Mouse (Mus musculus): ENCODE data around the gene Egf. TPM values are rescaled to one million over a fixed set of nuclear protein-coding genes. Genes with fewer than 3 reads are reported as not detected.

The Egf gene
- polyA plus RNA-seq, 1 experiment from 2014 or later: 1.7 TPM

DNA sequence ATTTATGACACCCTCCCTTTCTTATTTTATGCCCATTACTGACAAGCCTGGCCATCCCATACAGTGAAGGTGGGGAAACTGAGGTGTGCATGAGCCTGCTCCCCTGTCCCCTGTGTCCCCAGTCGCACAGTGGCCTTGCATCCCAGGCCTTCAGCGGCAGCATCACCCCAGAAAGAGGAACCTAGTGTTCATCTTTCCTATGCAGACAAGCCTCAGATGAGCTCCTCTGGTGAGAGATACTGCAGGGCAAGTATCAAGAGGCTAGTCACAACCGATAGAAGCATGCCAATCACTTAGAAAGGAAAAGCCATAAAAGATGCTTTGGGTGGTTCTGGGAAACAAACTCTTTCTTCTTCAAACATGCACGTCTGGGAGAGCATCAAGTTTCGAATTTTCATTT, 25.2 kb downstream of the Egf start:
- Histone ChIP-seq H3K4me1 (ENCODE audit: control insufficient read depth, insufficient read depth, low read length) (no peaks in the 10 kb centered on the region), H3K27me3 (ENCODE audit: control insufficient read depth, insufficient read depth, low read length) (no peaks in the 10 kb centered on the region), H3K27ac (ENCODE audit: low read depth, low read length) (no peak overlapping the region), H3K9ac (ENCODE audit: low read length) (no peak overlapping the region), H3K9me3 (ENCODE audit: control insufficient read depth, low read length) (no peaks in the 10 kb centered on the region), H3K4me3 (ENCODE audit: low read depth, low read length) (no peak overlapping the region), H3K36me3 (ENCODE audit: control insufficient read depth, insufficient read depth, low read length) (no peaks in the 10 kb centered on the region), H3K4me2 (ENCODE audit: low read depth) (no peak overlapping the region)
- no peak for ATAC-seq (ENCODE audit: insufficient read depth, low FRiP score, low TSS enrichment)
- WGBS: 81% methylated on average over 5 of the region's 5 CpGs
- no peak for DNase-seq (ENCODE audit: low spot score)

GRCm38 (mm10) chr3:129725592-129725991, 29.5 kb downstream of the Egf start:
- Histone ChIP-seq H3K4me3 (ENCODE audit: low read depth, low read length) (peak overlapping the region; percentile 35), H3K9me3 (ENCODE audit: control insufficient read depth, low read length) (no peaks in the 10 kb centered on the region), H3K4me1 (ENCODE audit: control insufficient read depth, insufficient read depth, low read length) (no peaks in the 10 kb centered on the region), H3K27ac (ENCODE audit: low read depth, low read length) (no peak overlapping the region), H3K9ac (ENCODE audit: low read length) (no peak overlapping the region), H3K4me2 (ENCODE audit: low read depth) (peak overlapping the region; percentile 26), H3K27me3 (ENCODE audit: control insufficient read depth, insufficient read depth, low read length) (no peaks in the 10 kb centered on the region), H3K36me3 (ENCODE audit: control insufficient read depth, insufficient read depth, low read length) (no peaks in the 10 kb centered on the region)
- peak; percentile 45; the same call in 1 of the 2 replicates for ATAC-seq (ENCODE audit: insufficient read depth, low FRiP score, low TSS enrichment)
- WGBS: 67% methylated on average over 5 of the region's 5 CpGs
- DNase-seq (ENCODE audit: low spot score): no peak

GRCm38 (mm10) chr3:129724961-129725501, 30.1 kb downstream of the Egf start:
- H3K9me3 ChIP-seq (ENCODE audit: control insufficient read depth, low read length): no peaks in the 10 kb centered on the region
- no peak overlapping the region for H3K27ac ChIP-seq (ENCODE audit: low read depth, low read length)
- ATAC-seq (ENCODE audit: insufficient read depth, low FRiP score, low TSS enrichment) (peak; percentile 99), DNase-seq (ENCODE audit: low spot score) (peak; percentile 95)
- peak overlapping the region; percentile 44 for H3K9ac ChIP-seq (ENCODE audit: low read length)
- 5% methylated on average over 24 of the region's 24 CpGs for whole genome bisulfite sequencing
- peak overlapping the region; percentile 58 for H3K4me2 ChIP-seq (ENCODE audit: low read depth)
- no peaks in the 10 kb centered on the region for H3K36me3 ChIP-seq (ENCODE audit: control insufficient read depth, insufficient read depth, low read length)
- no peaks in the 10 kb centered on the region for H3K4me1 ChIP-seq (ENCODE audit: control insufficient read depth, insufficient read depth, low read length)
- H3K4me3 ChIP-seq (ENCODE audit: low read depth, low read length): peak overlapping the region; percentile 35
- H3K27me3 ChIP-seq (ENCODE audit: control insufficient read depth, insufficient read depth, low read length): no peaks in the 10 kb centered on the region

- ATAC-seq (ENCODE audit: insufficient read depth, low FRiP score, low TSS enrichment): peak; percentile 29; the same call in 1 of the 2 replicates
- Histone ChIP-seq H3K36me3 (ENCODE audit: control insufficient read depth, insufficient read depth, low read length) (no peaks in the 10 kb centered on the region), H3K4me2 (ENCODE audit: low read depth) (peak overlapping the region; percentile 58), H3K4me1 (ENCODE audit: control insufficient read depth, insufficient read depth, low read length) (no peaks in the 10 kb centered on the region), H3K27ac (ENCODE audit: low read depth, low read length) (no peak overlapping the region), H3K4me3 (ENCODE audit: low read depth, low read length) (peak overlapping the region; percentile 35), H3K9me3 (ENCODE audit: control insufficient read depth, low read length) (no peaks in the 10 kb centered on the region), H3K27me3 (ENCODE audit: control insufficient read depth, insufficient read depth, low read length) (no peaks in the 10 kb centered on the region), H3K9ac (ENCODE audit: low read length) (0 out of 2 replicates have a peak overlapping the region, but pooled peaks have one; percentile 44)
- 81% methylated on average over 5 of the region's 5 CpGs for WGBS
- DNase-seq (ENCODE audit: low spot score): no peak
These were observed 30.6 kb downstream of the Egf start for GRCm38 (mm10) chr3:129724505-129724904.

DNA sequence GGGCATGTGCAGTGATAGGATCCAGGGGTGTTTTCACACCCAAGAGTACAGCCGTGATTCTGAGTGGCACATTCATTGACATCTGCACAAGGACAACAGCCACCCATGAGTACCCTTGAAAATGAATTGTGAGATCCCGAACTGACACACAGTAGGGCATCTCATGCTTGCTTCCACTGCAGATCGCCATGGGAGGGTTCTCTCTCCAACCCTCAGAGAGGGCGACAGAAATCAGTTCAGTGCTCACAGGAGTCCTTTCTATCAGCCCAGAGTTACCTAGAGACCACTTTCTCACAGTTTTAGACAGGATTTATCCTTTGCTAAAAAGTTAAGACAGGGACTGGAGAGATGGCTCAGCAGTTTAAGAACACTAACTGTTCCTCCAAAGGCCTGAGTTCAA, 31.8 kb downstream of the Egf start:
- DNase-seq (ENCODE audit: low spot score): no peak
- no peak overlapping the region for H3K4me2 ChIP-seq (ENCODE audit: low read depth)
- no peak for ATAC-seq (ENCODE audit: insufficient read depth, low FRiP score, low TSS enrichment)
- H3K4me3 ChIP-seq (ENCODE audit: low read depth, low read length): no peak overlapping the region
- WGBS: 69% methylated on average over 4 of the region's 4 CpGs
- no peaks in the 10 kb centered on the region for H3K4me1 ChIP-seq (ENCODE audit: control insufficient read depth, insufficient read depth, low read length)
- no peaks in the 10 kb centered on the region for H3K36me3 ChIP-seq (ENCODE audit: control insufficient read depth, insufficient read depth, low read length)
- H3K9ac ChIP-seq (ENCODE audit: low read length): no peak overlapping the region
- no peaks in the 10 kb centered on the region for H3K9me3 ChIP-seq (ENCODE audit: control insufficient read depth, low read length)
- no peak overlapping the region for H3K27ac ChIP-seq (ENCODE audit: low read depth, low read length)
- no peaks in the 10 kb centered on the region for H3K27me3 ChIP-seq (ENCODE audit: control insufficient read depth, insufficient read depth, low read length)

- no peak overlapping the region for H3K4me3 ChIP-seq (ENCODE audit: low read depth, low read length)
- no peak for DNase-seq (ENCODE audit: low spot score)
- no peaks in the 10 kb centered on the region for H3K27me3 ChIP-seq (ENCODE audit: control insufficient read depth, insufficient read depth, low read length)
- no peaks in the 10 kb centered on the region for H3K36me3 ChIP-seq (ENCODE audit: control insufficient read depth, insufficient read depth, low read length)
- ATAC-seq (ENCODE audit: insufficient read depth, low FRiP score, low TSS enrichment): no peak
- no peak overlapping the region for H3K27ac ChIP-seq (ENCODE audit: low read depth, low read length)
- H3K9me3 ChIP-seq (ENCODE audit: control insufficient read depth, low read length): no peaks in the 10 kb centered on the region
- H3K4me2 ChIP-seq (ENCODE audit: low read depth): no peak overlapping the region
- H3K9ac ChIP-seq (ENCODE audit: low read length): no peak overlapping the region
- H3K4me1 ChIP-seq (ENCODE audit: control insufficient read depth, insufficient read depth, low read length): no peaks in the 10 kb centered on the region
- WGBS: 75% methylated on average over 15 of the region's 15 CpGs
These were observed 40.5 kb downstream of the Egf start for GRCm38 (mm10) chr3:129714542-129715145.

GRCm38 (mm10) chr3:129708157-129708556, 47.0 kb downstream of the Egf start:
- H3K9me3 ChIP-seq (ENCODE audit: control insufficient read depth, low read length): no peaks in the 10 kb centered on the region
- no peaks in the 10 kb centered on the region for H3K4me1 ChIP-seq (ENCODE audit: control insufficient read depth, insufficient read depth, low read length)
- ATAC-seq (ENCODE audit: insufficient read depth, low FRiP score, low TSS enrichment) (no peak), DNase-seq (ENCODE audit: low spot score) (peak; percentile 64)
- no peak overlapping the region for H3K9ac ChIP-seq (ENCODE audit: low read length)
- no peak overlapping the region for H3K4me2 ChIP-seq (ENCODE audit: low read depth)
- H3K36me3 ChIP-seq (ENCODE audit: control insufficient read depth, insufficient read depth, low read length): no peaks in the 10 kb centered on the region
- H3K27ac ChIP-seq (ENCODE audit: low read depth, low read length): no peak overlapping the region
- H3K4me3 ChIP-seq (ENCODE audit: low read depth, low read length): no peak overlapping the region
- no peaks in the 10 kb centered on the region for H3K27me3 ChIP-seq (ENCODE audit: control insufficient read depth, insufficient read depth, low read length)
- WGBS: 24% methylated on average over 5 of the region's 5 CpGs

GRCm38 (mm10) chr3:129698882-129699281, 56.2 kb downstream of the Egf start:
- no peak overlapping the region for H3K4me3 ChIP-seq (ENCODE audit: low read depth, low read length)
- 79% methylated on average over 8 of the region's 8 CpGs for WGBS
- H3K4me2 ChIP-seq (ENCODE audit: low read depth): no peak overlapping the region
- DNase-seq (ENCODE audit: low spot score): no peak
- H3K9me3 ChIP-seq (ENCODE audit: control insufficient read depth, low read length): no peaks in the 10 kb centered on the region
- no peak overlapping the region for H3K9ac ChIP-seq (ENCODE audit: low read length)
- no peaks in the 10 kb centered on the region for H3K27me3 ChIP-seq (ENCODE audit: control insufficient read depth, insufficient read depth, low read length)
- no peak overlapping the region for H3K27ac ChIP-seq (ENCODE audit: low read depth, low read length)
- no peaks in the 10 kb centered on the region for H3K4me1 ChIP-seq (ENCODE audit: control insufficient read depth, insufficient read depth, low read length)
- ATAC-seq (ENCODE audit: insufficient read depth, low FRiP score, low TSS enrichment): no peak
- no peaks in the 10 kb centered on the region for H3K36me3 ChIP-seq (ENCODE audit: control insufficient read depth, insufficient read depth, low read length)

DNA sequence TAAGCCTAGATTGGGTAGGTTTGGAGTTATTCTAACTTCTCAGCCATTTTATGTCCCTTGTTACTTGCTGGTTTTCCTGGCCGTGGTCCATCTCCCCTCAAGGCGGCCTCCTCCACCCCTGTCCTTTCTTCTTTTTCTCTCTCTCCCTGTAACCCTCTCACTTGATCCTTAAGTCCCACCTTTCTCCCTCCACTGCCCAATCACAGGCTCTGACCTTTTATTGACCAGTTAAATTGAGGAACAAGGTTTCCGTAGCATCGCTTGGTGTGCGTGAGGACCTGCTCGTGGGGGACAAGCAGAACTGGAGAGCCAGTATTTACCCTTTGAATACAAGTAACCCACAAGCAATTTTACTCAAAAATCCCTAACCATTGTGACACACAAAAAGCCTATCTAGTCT, 56.8 kb downstream of the Egf start:
- 81% methylated on average over 6 of the region's 6 CpGs for WGBS
- Histone ChIP-seq H3K4me1 (ENCODE audit: control insufficient read depth, insufficient read depth, low read length) (no peaks in the 10 kb centered on the region), H3K27me3 (ENCODE audit: control insufficient read depth, insufficient read depth, low read length) (no peaks in the 10 kb centered on the region), H3K9ac (ENCODE audit: low read length) (no peak overlapping the region), H3K9me3 (ENCODE audit: control insufficient read depth, low read length) (no peaks in the 10 kb centered on the region), H3K36me3 (ENCODE audit: control insufficient read depth, insufficient read depth, low read length) (no peaks in the 10 kb centered on the region), H3K27ac (ENCODE audit: low read depth, low read length) (no peak overlapping the region), H3K4me3 (ENCODE audit: low read depth, low read length) (no peak overlapping the region), H3K4me2 (ENCODE audit: low read depth) (no peak overlapping the region)
- ATAC-seq (ENCODE audit: insufficient read depth, low FRiP score, low TSS enrichment): no peak
- no peak for DNase-seq (ENCODE audit: low spot score)
